Mouse (Mus musculus) hematopoietic stem cell, adult 5-6 weeks (primary cell): ENCODE measurements around the gene Haus8. TPM values are rescaled to one million over a fixed set of nuclear protein-coding genes. Genes with fewer than 3 reads are reported as not detected.
"Not testable (repeated sequence)": the region's sequence is repeated elsewhere in the genome, so short reads cannot be mapped to it uniquely, and the experiment has no call there.

Source experiments
- ATAC-seq, 2 experiments: fragments of 125-278 bp in 1 of 2; replicated peaks in 1 of 2; 2 replicates each; pipeline ENCODE4 v1.8.0; 2016 to 2017; ENCODE audit warnings: inconsistent platforms in 2 of 2, mild to moderate bottlenecking in 2 of 2, moderate number of reproducible peaks in 2 of 2, low read depth in 1 of 2, moderate TSS enrichment in 1 of 2; ENCODE audit not compliant: low FRiP score in 2 of 2, poor library complexity in 2 of 2, severe bottlenecking in 2 of 2, insufficient read depth in 1 of 2, low TSS enrichment in 1 of 2
- total RNA-seq: library from RNA; stranded (forward); fragments of 172-1452, 232-1000 nt; gene quantifications from 2 replicates; pipeline ENCODE4 v1.2.3, GENCODE M21; 2017

Gene Haus8
- total RNA-seq, 1 experiment from 2014 or later, result 54.6 TPM

- ATAC-seq, result no peak
Measured at GRCm38 (mm10) chr8:71290911-71291310, 18.2 kb upstream of the Haus8 start.

GRCm38 (mm10) chr8:71290211-71290610 lies 17.5 kb upstream of the Haus8 start:
- ATAC-seq, result no peak

GRCm38 (mm10) chr8:71289098-71289497 lies 16.4 kb upstream of the Haus8 start:
- ATAC-seq, result no peak

- no peak for ATAC-seq
Measured at GRCm38 (mm10) chr8:71288441-71288949, 15.8 kb upstream of the Haus8 start.

- ATAC-seq, result peak; percentile 64 to 88
Measured at GRCm38 (mm10) chr8:71286223-71286622, 13.5 kb upstream of the Haus8 start.

DNA sequence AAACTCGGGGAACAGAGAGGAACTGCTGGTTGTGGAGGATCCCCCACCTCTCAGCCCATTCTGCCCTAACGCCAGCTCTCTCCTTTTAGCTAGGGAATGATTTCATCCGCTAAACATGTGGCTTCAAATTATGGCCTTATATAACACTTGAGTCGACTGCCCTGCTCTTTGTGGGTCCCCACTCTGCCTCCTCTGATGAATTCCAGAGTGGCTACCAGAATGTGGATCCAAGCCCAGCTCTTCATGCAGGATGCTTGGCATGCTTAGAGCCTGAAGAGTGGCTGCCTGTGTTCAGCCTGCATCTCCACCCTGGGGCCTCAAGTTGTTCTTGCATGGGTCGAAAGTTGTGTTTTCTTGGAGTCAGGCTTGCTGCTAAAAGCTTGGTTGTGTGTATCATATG lies 9.9 kb upstream of the Haus8 start:
- no peak for ATAC-seq

DNA sequence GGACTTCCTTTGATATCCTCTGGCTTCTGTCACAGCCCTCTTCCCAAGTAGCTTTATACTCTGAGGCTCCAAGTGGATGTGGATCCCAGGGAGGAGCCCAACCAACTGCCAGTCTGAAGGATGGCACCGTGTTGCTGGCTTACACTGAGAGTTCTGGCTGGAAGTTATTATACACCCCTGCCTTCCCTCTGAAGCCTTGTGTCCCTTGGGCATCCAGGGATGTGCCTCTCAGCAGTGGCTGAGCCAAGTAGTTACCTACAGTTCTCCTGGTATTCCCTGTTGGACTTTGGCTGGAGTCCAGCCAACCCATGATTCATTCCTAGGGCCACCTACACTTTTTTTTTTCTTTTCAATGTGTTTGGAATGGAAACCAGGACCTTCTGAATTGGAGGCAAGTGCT lies 9.0 kb upstream of the Haus8 start:
- not testable (repeated sequence) for ATAC-seq

- ATAC-seq, result not testable (repeated sequence)
Measured at GRCm38 (mm10) chr8:71279409-71279808, 6.7 kb upstream of the Haus8 start.

DNA sequence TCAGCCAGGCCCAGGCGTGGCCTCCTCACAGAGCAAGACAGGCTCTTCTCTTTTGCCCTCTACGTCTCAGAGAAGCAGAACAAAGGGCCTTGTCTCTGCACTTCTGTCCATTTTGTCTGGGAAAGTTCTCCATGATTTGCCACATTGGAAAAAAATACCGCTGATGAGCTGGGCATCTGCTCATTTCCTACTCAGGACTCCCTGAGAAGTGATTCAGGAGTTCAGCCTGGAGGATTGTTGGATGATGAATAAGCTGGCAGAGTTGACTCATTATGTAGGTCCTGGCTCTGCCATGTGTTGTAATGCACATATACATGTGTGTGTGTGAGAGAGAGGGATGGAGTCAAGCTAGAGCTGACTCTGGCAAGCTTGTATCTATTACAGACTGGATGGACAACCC lies 3.4 kb upstream of the Haus8 start:
- no peak for ATAC-seq

- ATAC-seq, result 0 out of 4 replicates have a peak, but pooled peaks of 1 of the 2 experiments have one; percentile 2
Measured at GRCm38 (mm10) chr8:71274478-71274877, 1.7 kb upstream of the Haus8 start.

DNA sequence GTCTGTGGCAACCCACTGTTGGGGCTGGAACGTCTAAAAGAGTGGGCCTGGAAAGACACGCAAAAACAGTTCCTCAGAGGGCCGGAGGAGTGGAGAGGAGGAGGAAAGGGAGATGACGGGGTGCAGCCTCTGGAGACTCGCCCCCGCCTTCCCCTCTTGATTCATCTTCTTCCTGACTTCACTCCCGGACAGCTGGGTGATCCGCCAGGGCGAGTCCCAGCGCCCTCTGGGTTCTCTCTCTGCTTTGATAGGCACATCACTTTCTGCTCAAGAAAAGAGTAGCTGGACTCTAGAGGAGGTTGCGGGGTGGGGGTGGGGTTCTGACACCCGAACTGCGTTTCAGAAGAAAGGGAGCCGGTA lies 397 bp upstream of the Haus8 start:
- ATAC-seq, result peak; percentile 0 to 19; a peak in 2 of 4 replicates

- no peak for ATAC-seq
Measured at GRCm38 (mm10) chr8:71271630-71272029, 1.1 kb downstream of the Haus8 start.

DNA sequence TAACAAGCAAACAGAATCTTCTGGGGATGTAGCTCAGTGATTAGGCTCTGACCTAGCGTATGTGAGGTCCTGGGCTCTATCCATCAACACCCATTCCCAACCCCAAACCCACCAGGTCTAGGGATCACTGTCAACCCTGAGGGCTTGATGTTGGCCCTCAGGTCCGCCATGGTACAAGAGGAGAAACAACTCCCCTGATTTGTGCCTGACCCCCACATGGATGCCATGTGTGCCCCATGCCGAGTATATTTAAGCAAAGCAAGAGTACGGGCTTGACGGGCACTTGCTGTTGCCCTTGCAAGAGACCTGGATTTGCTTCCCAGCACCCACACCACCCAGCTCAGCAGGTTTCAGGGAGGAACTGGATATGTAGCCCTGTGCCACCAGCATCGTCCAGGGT lies 4.4 kb downstream of the Haus8 start:
- not testable (repeated sequence) for ATAC-seq

- no peak for ATAC-seq
Measured at GRCm38 (mm10) chr8:71267690-71268089, 5.0 kb downstream of the Haus8 start.

DNA sequence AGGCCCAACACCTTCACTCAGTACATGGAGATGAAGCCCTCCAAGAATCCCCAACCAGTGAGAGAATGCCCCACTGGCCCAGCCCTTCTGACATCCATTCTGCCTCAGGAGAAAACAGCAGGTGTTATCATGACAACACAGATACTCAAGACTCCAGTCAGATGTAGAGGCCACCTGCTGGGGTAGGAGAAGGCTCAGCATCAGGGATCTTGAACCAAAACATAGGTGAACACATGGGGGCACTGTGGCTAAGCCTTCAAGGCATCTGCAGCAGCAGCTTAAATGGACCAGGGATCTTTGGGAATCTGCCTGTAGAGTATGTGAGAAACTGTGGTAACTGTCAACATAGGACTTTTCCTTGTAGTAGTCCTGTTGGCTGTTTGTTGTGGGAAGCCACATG lies 11.5 kb downstream of the Haus8 start:
- peak; percentile 27 to 66; a peak in 2 of 4 replicates for ATAC-seq

- no peak for ATAC-seq
Measured at GRCm38 (mm10) chr8:71256545-71257232, 16.0 kb downstream of the Haus8 start.

DNA sequence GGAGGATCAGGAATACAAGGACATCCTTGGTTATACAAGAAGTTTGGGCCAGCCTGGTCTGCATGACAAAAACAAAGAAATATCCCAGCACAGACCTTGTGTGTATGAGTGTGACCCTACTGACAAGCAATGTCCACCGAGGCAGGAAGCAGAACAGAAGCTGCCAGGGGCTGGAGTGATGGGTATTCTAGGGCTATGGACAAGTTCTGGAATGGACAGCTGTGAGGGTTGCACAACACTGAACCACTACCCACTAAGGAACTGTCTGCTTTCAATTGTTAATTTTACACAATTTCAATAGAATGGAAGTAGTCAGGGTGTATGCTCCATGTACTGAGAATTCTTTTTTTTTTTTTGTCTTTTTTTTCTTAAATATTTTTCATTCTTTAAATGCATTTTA lies 24.5 kb downstream of the Haus8 start:
- ATAC-seq, result no peak

- ATAC-seq, result no peak
Measured at GRCm38 (mm10) chr8:71242757-71243156, 30.0 kb downstream of the Haus8 start.

- no peak; a peak in 2 of 4 replicates for ATAC-seq
Measured at GRCm38 (mm10) chr8:71224560-71224959, 48.2 kb downstream of the Haus8 start.
